Mouse (Mus musculus): ENCODE data around the gene Tenm4. TPM values are rescaled to one million over a fixed set of nuclear protein-coding genes. Genes with fewer than 3 reads are reported as not detected.

The Tenm4 gene
- polyA plus RNA-seq, 1 experiment, result 0.79 TPM

GRCm38 (mm10) chr7:96720465-96720864 lies 549.4 kb downstream of the Tenm4 start:
- Histone ChIP-seq H3K36me3 (ENCODE audit: control insufficient read depth, insufficient read depth, low read length) (no peaks in the 10 kb centered on the region), H3K4me1 (ENCODE audit: control insufficient read depth, insufficient read depth, insufficient read length, low read length) (no peaks in the 10 kb centered on the region)
- WGBS, result 55% methylated on average over 5 of the region's 5 CpGs

GRCm38 (mm10) chr7:96722796-96723195 lies 551.8 kb downstream of the Tenm4 start:
- no peak for TF ChIP-seq CTCF (IDR thresholded peaks at IDR 0.05; ENCODE audit: extremely low read depth, insufficient read length, insufficient replicate concordance, low read depth, low read length)
- TF ChIP-seq POLR2A (IDR thresholded peaks at IDR 0.05; ENCODE audit: low read depth, low read length), result no peak
- no peaks in the 10 kb centered on the region for H3K27me3 ChIP-seq (ENCODE audit: control insufficient read depth, insufficient read depth, low read length)
- WGBS, result 62% methylated on average over 3 of the region's 3 CpGs

More at GRCm38 (mm10) chr7:96720465-96720864, 549.4 kb downstream of the Tenm4 start:
- TF ChIP-seq CTCF (IDR thresholded peaks at IDR 0.05; ENCODE audit: extremely low read depth, insufficient read length, insufficient replicate concordance, low read depth, low read length), result no peak
- no peak for TF ChIP-seq POLR2A (IDR thresholded peaks at IDR 0.05; ENCODE audit: low read depth, low read length)
- Histone ChIP-seq H3K4me3 (ENCODE audit: low read depth, low read length) (no peak overlapping the region), H3K27me3 (ENCODE audit: control insufficient read depth, insufficient read depth, low read length) (no peaks in the 10 kb centered on the region), H3K27ac (ENCODE audit: insufficient read depth, low read depth, low read length) (no peak overlapping the region)

GRCm38 (mm10) chr7:96725603-96726002 lies 554.6 kb downstream of the Tenm4 start:
- no peak overlapping the region for H3K27ac ChIP-seq (ENCODE audit: insufficient read depth, low read depth, low read length)
- no peaks in the 10 kb centered on the region for H3K27me3 ChIP-seq (ENCODE audit: control insufficient read depth, insufficient read depth, low read length)
- no peak overlapping the region for H3K4me3 ChIP-seq (ENCODE audit: low read depth, low read length)
- H3K36me3 ChIP-seq (ENCODE audit: control insufficient read depth, insufficient read depth, low read length), result no peaks in the 10 kb centered on the region
- TF ChIP-seq CTCF (IDR thresholded peaks at IDR 0.05; ENCODE audit: extremely low read depth, insufficient read length, insufficient replicate concordance, low read depth, low read length), result no peak
- no peak for TF ChIP-seq POLR2A (IDR thresholded peaks at IDR 0.05; ENCODE audit: low read depth, low read length)
- 93% methylated on average over 5 of the region's 5 CpGs for WGBS
- H3K4me1 ChIP-seq (ENCODE audit: control insufficient read depth, insufficient read depth, insufficient read length, low read length), result no peaks in the 10 kb centered on the region

More at GRCm38 (mm10) chr7:96722796-96723195, 551.8 kb downstream of the Tenm4 start:
- no peak overlapping the region for H3K27ac ChIP-seq (ENCODE audit: insufficient read depth, low read depth, low read length)
- H3K36me3 ChIP-seq (ENCODE audit: control insufficient read depth, insufficient read depth, low read length), result no peaks in the 10 kb centered on the region
- H3K4me3 ChIP-seq (ENCODE audit: low read depth, low read length), result no peak overlapping the region
- no peaks in the 10 kb centered on the region for H3K4me1 ChIP-seq (ENCODE audit: control insufficient read depth, insufficient read depth, insufficient read length, low read length)

GRCm38 (mm10) chr7:96730360-96730759 lies 559.3 kb downstream of the Tenm4 start:
- H3K27me3 ChIP-seq (ENCODE audit: control insufficient read depth, insufficient read depth, low read length), result no peaks in the 10 kb centered on the region
- H3K36me3 ChIP-seq (ENCODE audit: control insufficient read depth, insufficient read depth, low read length), result no peaks in the 10 kb centered on the region
- no peak overlapping the region for H3K27ac ChIP-seq (ENCODE audit: insufficient read depth, low read depth, low read length)
- TF ChIP-seq CTCF (IDR thresholded peaks at IDR 0.05; ENCODE audit: extremely low read depth, insufficient read length, insufficient replicate concordance, low read depth, low read length) (no peak), POLR2A (IDR thresholded peaks at IDR 0.05; ENCODE audit: low read depth, low read length) (no peak)
- no peaks in the 10 kb centered on the region for H3K4me1 ChIP-seq (ENCODE audit: control insufficient read depth, insufficient read depth, insufficient read length, low read length)
- WGBS, result 86% methylated on average over 1 of the region's 1 CpGs
- no peak overlapping the region for H3K4me3 ChIP-seq (ENCODE audit: low read depth, low read length)

- Histone ChIP-seq H3K4me1 (ENCODE audit: control insufficient read depth, insufficient read depth, insufficient read length, low read length) (no peaks in the 10 kb centered on the region), H3K36me3 (ENCODE audit: control insufficient read depth, insufficient read depth, low read length) (no peaks in the 10 kb centered on the region), H3K27ac (ENCODE audit: insufficient read depth, low read depth, low read length) (no peak overlapping the region), H3K27me3 (ENCODE audit: control insufficient read depth, insufficient read depth, low read length) (no peaks in the 10 kb centered on the region), H3K4me3 (ENCODE audit: low read depth, low read length) (no peak overlapping the region)
- TF ChIP-seq CTCF (IDR thresholded peaks at IDR 0.05; ENCODE audit: extremely low read depth, insufficient read length, insufficient replicate concordance, low read depth, low read length) (no peak), POLR2A (IDR thresholded peaks at IDR 0.05; ENCODE audit: low read depth, low read length) (no peak)
- WGBS, result 83% methylated on average over 4 of the region's 4 CpGs
These were observed 560.9 kb downstream of the Tenm4 start for GRCm38 (mm10) chr7:96731947-96732346.

GRCm38 (mm10) chr7:96734315-96735058 lies 563.4 kb downstream of the Tenm4 start:
- no peaks in the 10 kb centered on the region for H3K36me3 ChIP-seq (ENCODE audit: control insufficient read depth, insufficient read depth, low read length)
- TF ChIP-seq CTCF (IDR thresholded peaks at IDR 0.05; ENCODE audit: extremely low read depth, insufficient read length, insufficient replicate concordance, low read depth, low read length) (no peak), POLR2A (IDR thresholded peaks at IDR 0.05; ENCODE audit: low read depth, low read length) (no peak)
- no peaks in the 10 kb centered on the region for H3K27me3 ChIP-seq (ENCODE audit: control insufficient read depth, insufficient read depth, low read length)
- H3K4me1 ChIP-seq (ENCODE audit: control insufficient read depth, insufficient read depth, insufficient read length, low read length), result no peaks in the 10 kb centered on the region
- no peak overlapping the region for H3K4me3 ChIP-seq (ENCODE audit: low read depth, low read length)
- 75% methylated on average over 7 of the region's 7 CpGs for WGBS
- H3K27ac ChIP-seq (ENCODE audit: insufficient read depth, low read depth, low read length), result no peak overlapping the region

- Histone ChIP-seq H3K27me3 (ENCODE audit: control insufficient read depth, insufficient read depth, low read length) (no peaks in the 10 kb centered on the region), H3K4me1 (ENCODE audit: control insufficient read depth, insufficient read depth, insufficient read length, low read length) (no peaks in the 10 kb centered on the region), H3K27ac (ENCODE audit: insufficient read depth, low read depth, low read length) (no peak overlapping the region), H3K36me3 (ENCODE audit: control insufficient read depth, insufficient read depth, low read length) (no peaks in the 10 kb centered on the region), H3K4me3 (ENCODE audit: low read depth, low read length) (no peak overlapping the region)
- TF ChIP-seq POLR2A (IDR thresholded peaks at IDR 0.05; ENCODE audit: low read depth, low read length) (no peak), CTCF (IDR thresholded peaks at IDR 0.05; ENCODE audit: extremely low read depth, insufficient read length, insufficient replicate concordance, low read depth, low read length) (no peak)
- 69% methylated on average over 6 of the region's 6 CpGs for WGBS
These were observed 569.6 kb downstream of the Tenm4 start for GRCm38 (mm10) chr7:96740631-96741030.
